22 mouse cellular contexts compared by ENCODE assay signal in genomic region chr5:100232076-100232475, GRCm38 (mm10).
DNase-seq lines count a peak whose midpoint lies in the region; ATAC-seq lines count a peak whose summit lies in the region.
"Had no signal": no experiment of that assay in that cellular context is flagged by ENCODE, and none has a peak within 500 bp of the region (broad histone marks: within the 10 kb centered on the region; RNA-seq: fewer than 3 reads in every experiment).

No protein-coding gene starts in this region.

- no peak overlapping the region for H3K9ac ChIP-seq in hindbrain, embryonic 13.5 days
- no peak overlapping the region for H3K9ac ChIP-seq in hindbrain, embryonic 12.5 days
- H3K9ac ChIP-seq in midbrain, embryonic 15.5 days, result no peak overlapping the region
- H3K9ac ChIP-seq in midbrain, embryonic 13.5 days (replicated peaks), result no peak overlapping the region
- H3K9ac ChIP-seq: embryonic facial prominence, embryonic 13.5 days; forebrain, embryonic 12.5 days; heart, embryonic 12.5 days had no signal

- H3K4me2 ChIP-seq in hindbrain, embryonic 13.5 days, result no peak overlapping the region
- no peak overlapping the region for H3K4me2 ChIP-seq in hindbrain, embryonic 12.5 days (replicated peaks)
- H3K4me2 ChIP-seq in midbrain, embryonic 15.5 days, result 0 out of 2 replicates have a peak overlapping the region, but pooled peaks have one; percentile 16
- H3K4me2 ChIP-seq in midbrain, embryonic 13.5 days (replicated peaks), result no peak overlapping the region
- H3K4me2 ChIP-seq: embryonic facial prominence, embryonic 13.5 days; forebrain, embryonic 12.5 days; heart, embryonic 12.5 days had no signal

- no peak overlapping the region for H3K4me3 ChIP-seq in hindbrain, embryonic 13.5 days
- H3K4me3 ChIP-seq in hindbrain, embryonic 12.5 days, result no peak overlapping the region
- no peak overlapping the region for H3K4me3 ChIP-seq in midbrain, embryonic 15.5 days
- no peak overlapping the region for H3K4me3 ChIP-seq in midbrain, embryonic 13.5 days (replicated peaks)
- H3K4me3 ChIP-seq: embryonic facial prominence, embryonic 13.5 days; forebrain, embryonic 12.5 days; heart, adult 2 months; heart, embryonic 12.5 days had no signal

- H3K4me1 ChIP-seq in hindbrain, embryonic 13.5 days (replicated peaks), result peaks cover under 1% of the 10 kb centered on the region
- no peaks in the 10 kb centered on the region for H3K4me1 ChIP-seq in hindbrain, embryonic 12.5 days
- H3K4me1 ChIP-seq in midbrain, embryonic 15.5 days, result peaks cover 12% of the 10 kb centered on the region
- H3K4me1 ChIP-seq in midbrain, embryonic 13.5 days (replicated peaks), result peaks cover 7% of the 10 kb centered on the region; the same call in 1 of the 2 replicates
- H3K4me1 ChIP-seq: heart, embryonic 12.5 days had no signal

- H3K27ac ChIP-seq in hindbrain, embryonic 13.5 days, result peak overlapping the region; percentile 52
- H3K27ac ChIP-seq in hindbrain, embryonic 12.5 days, result no peak overlapping the region
- H3K27ac ChIP-seq in midbrain, embryonic 15.5 days, result no peak overlapping the region
- H3K27ac ChIP-seq in midbrain, embryonic 13.5 days, result no peak overlapping the region
- H3K27ac ChIP-seq: embryonic facial prominence, embryonic 13.5 days; forebrain, embryonic 12.5 days; heart, adult 2 months had no signal

- WGBS in hindbrain, embryonic 13.5 days, result 78% methylated on average over 7 of the region's 7 CpGs
- 75% methylated on average over 7 of the region's 7 CpGs for WGBS in hindbrain, embryonic 12.5 days
- WGBS in midbrain, embryonic 15.5 days, result 73% methylated on average over 7 of the region's 7 CpGs
- 70% methylated on average over 7 of the region's 7 CpGs for WGBS in midbrain, embryonic 13.5 days

- H3K27me3 ChIP-seq in hindbrain, embryonic 13.5 days, result no peaks in the 10 kb centered on the region
- H3K27me3 ChIP-seq in hindbrain, embryonic 12.5 days, result no peaks in the 10 kb centered on the region
- H3K27me3 ChIP-seq in midbrain, embryonic 15.5 days (replicated peaks), result no peaks in the 10 kb centered on the region
- no peaks in the 10 kb centered on the region for H3K27me3 ChIP-seq in midbrain, embryonic 13.5 days
- H3K27me3 ChIP-seq: forebrain, embryonic 12.5 days; heart, embryonic 12.5 days had no signal

- DNase-seq in adrenal gland, adult 2 months, result peak; percentile 17
- no peak for DNase-seq in adrenal gland, postnatal 36 days
- no peak for DNase-seq in left cerebral cortex, adult 18-20 months (ENCODE audit: low spot score in 2 of 2)
- DNase-seq: adrenal gland, postnatal 25 days; B cell, adult 2 months; cerebellum, adult 2 months; cerebellum, postnatal 10 days; embryo, embryonic 11 days; gastrocnemius, postnatal 10 days; heart, adult 2 months had no signal

- ATAC-seq in hindbrain, embryonic 13.5 days (ENCODE audit: low FRiP score), result no peak
- no peak for ATAC-seq in hindbrain, embryonic 12.5 days (ENCODE audit: low FRiP score)
- ATAC-seq in midbrain, embryonic 15.5 days (replicated peaks), result no peak
- ATAC-seq in midbrain, embryonic 13.5 days, result no peak
- ATAC-seq: CD4-positive, CD25-positive, alpha-beta regulatory T cell, adult 4 months; forebrain, embryonic 16.5 days; inflammation-experienced regulatory T-cells, adult 6 months; intestine, postnatal 0 days had no signal

- H3K36me3 ChIP-seq in hindbrain, embryonic 13.5 days, result no peaks in the 10 kb centered on the region
- H3K36me3 ChIP-seq in hindbrain, embryonic 12.5 days, result no peaks in the 10 kb centered on the region
- no peaks in the 10 kb centered on the region for H3K36me3 ChIP-seq in midbrain, embryonic 15.5 days (replicated peaks)
- no peaks in the 10 kb centered on the region for H3K36me3 ChIP-seq in midbrain, embryonic 13.5 days
- H3K36me3 ChIP-seq: embryonic facial prominence, embryonic 13.5 days; forebrain, embryonic 12.5 days; G1E; heart, embryonic 12.5 days had no signal

- H3K9me3 ChIP-seq in hindbrain, embryonic 13.5 days, result no peaks in the 10 kb centered on the region
- no peaks in the 10 kb centered on the region for H3K9me3 ChIP-seq in hindbrain, embryonic 12.5 days (replicated peaks)
- H3K9me3 ChIP-seq in midbrain, embryonic 15.5 days, result no peaks in the 10 kb centered on the region
- H3K9me3 ChIP-seq in midbrain, embryonic 13.5 days, result no peaks in the 10 kb centered on the region
- H3K9me3 ChIP-seq: embryonic facial prominence, embryonic 13.5 days; forebrain, embryonic 12.5 days; heart, embryonic 12.5 days had no signal
